Mouse (Mus musculus) kidney, adult 2 months (tissue): Measurements from ENCODE around the gene Fam53b. TPM values are rescaled to one million over a fixed set of nuclear protein-coding genes. Genes with fewer than 3 reads are reported as not detected.
A peak's percentile ranks its signal among the peaks of the same experiment; 100 is the strongest.

Source experiments
- DNase-seq: peaks from one replicate; pipeline ENCODE4 v3.0.0; 2021
- H3K27ac ChIP-seq: fragments of 200-500 bp; 2 replicates; pipeline ENCODE4 v1.5.1; 2012; ENCODE audit warnings: low read depth, low read length, control low read depth, inconsistent platforms; ENCODE audit not compliant: insufficient read depth
- H3K27me3 ChIP-seq: fragments of 200-500 bp; replicated peaks from 2 replicates; pipeline ENCODE4 v1.6.1; 2012; ENCODE audit warnings: mild to moderate bottlenecking, moderate library complexity, low read length, inconsistent platforms; ENCODE audit not compliant: control insufficient read depth, insufficient read depth
- H3K36me3 ChIP-seq: fragments of 200-500 bp; 2 replicates; pipeline ENCODE4 v1.6.1; 2012; ENCODE audit warnings: mild to moderate bottlenecking, moderate library complexity, low read length, inconsistent platforms; ENCODE audit not compliant: control insufficient read depth, insufficient read depth
- H3K4me1 ChIP-seq: fragments of 200-500 bp; 2 replicates; pipeline ENCODE4 v1.6.1; 2011; ENCODE audit warnings: low read length; ENCODE audit not compliant: control insufficient read depth, insufficient read depth
- H3K4me3 ChIP-seq: fragments of 200-500 bp; 2 replicates; pipeline ENCODE4 v1.5.1; 2011; ENCODE audit warnings: mild to moderate bottlenecking, low read depth, low read length, control low read depth; ENCODE audit not compliant: insufficient read depth
- CTCF ChIP-seq: fragments of 200-500 bp; conservative IDR thresholded peaks from 2 replicates; pipeline ENCODE4 v1.5.1; 2011; ENCODE audit warnings: low read depth, mild to moderate bottlenecking, control low read depth, low read length, moderate library complexity, mixed read lengths; ENCODE audit not compliant: insufficient read depth, insufficient read length
- POLR2A ChIP-seq: fragments of 200-500 bp; IDR thresholded peaks from one replicate; pipeline ENCODE4 v1.6.1; 2011; ENCODE audit warnings: low read depth, low read length, control low read depth
- WGBS: fragments of 180-500 bp; shearing (Covaris S2); methylation state at CpG from one replicate; pipeline ENCODE4 v1.1.7; 2018; 5-methylcytosine and 5-hydroxymethylcytosine counted together
- polyA plus RNA-seq: library from polyadenylated mRNA; depleted of rRNA; stranded (reverse); fragments of >200 nt; gene quantifications from 2 replicates; pipeline ENCODE4 v1.2.3, GENCODE M21; 2012

Gene Fam53b
- polyA plus RNA-seq, 1 experiment: 29.3 TPM

DNA sequence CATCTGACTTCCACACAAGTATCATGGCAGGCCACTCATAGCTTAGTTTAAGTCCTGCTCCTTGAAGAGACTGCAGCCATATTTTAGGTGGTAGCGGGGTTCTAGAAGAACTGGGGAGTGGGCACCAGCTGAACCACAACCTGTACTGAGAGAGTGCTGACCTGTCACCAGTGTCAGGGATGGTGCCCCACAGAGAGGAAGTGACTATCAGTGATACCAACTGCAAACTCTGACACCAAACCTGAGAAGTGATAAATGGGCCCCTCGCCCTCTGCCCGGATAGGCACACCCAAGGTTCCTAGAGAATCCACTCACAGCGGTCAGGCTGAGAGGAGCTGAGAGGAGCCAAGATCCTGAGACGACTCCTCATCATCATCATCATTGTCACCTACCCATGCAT lies 8.7 kb downstream of the Fam53b start:
- no peak for TF ChIP-seq POLR2A
- TF ChIP-seq CTCF: no peak
- H3K27ac ChIP-seq: peak overlapping the region; percentile 37; the same call in 1 of the 2 replicates
- DNase-seq: no peak
- peaks cover 80% of the 10 kb centered on the region for H3K4me1 ChIP-seq
- WGBS: 78% methylated on average over 5 of the region's 5 CpGs
- no peak overlapping the region for H3K4me3 ChIP-seq
- H3K36me3 ChIP-seq: no peaks in the 10 kb centered on the region
- no peaks in the 10 kb centered on the region for H3K27me3 ChIP-seq

DNA sequence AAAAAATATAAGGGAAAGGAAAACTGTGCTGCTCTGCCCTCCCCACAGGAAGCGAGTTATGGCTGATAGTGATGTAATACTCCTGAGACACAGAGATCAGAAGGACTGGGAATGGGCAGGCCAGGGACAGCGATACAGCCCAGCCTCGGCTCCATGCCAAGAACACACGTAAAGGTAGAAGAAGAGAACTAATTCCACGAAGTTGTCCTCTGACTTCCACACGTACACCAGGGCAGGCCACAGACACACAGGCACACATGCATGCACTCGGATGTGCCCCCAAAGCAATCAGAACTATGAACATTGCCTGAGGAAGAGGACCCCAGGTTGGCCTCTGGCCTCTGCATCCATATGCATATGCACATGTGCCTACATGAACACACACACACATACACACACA lies 9.2 kb downstream of the Fam53b start:
- peak overlapping the region; percentile 37; the same call in 1 of the 2 replicates for H3K27ac ChIP-seq
- WGBS: 54% methylated on average over 7 of the region's 7 CpGs
- no peak overlapping the region for H3K4me3 ChIP-seq
- peaks cover 81% of the 10 kb centered on the region for H3K4me1 ChIP-seq
- TF ChIP-seq CTCF: no peak
- TF ChIP-seq POLR2A: no peak
- no peaks in the 10 kb centered on the region for H3K36me3 ChIP-seq
- DNase-seq: no peak
- H3K27me3 ChIP-seq: no peaks in the 10 kb centered on the region

DNA sequence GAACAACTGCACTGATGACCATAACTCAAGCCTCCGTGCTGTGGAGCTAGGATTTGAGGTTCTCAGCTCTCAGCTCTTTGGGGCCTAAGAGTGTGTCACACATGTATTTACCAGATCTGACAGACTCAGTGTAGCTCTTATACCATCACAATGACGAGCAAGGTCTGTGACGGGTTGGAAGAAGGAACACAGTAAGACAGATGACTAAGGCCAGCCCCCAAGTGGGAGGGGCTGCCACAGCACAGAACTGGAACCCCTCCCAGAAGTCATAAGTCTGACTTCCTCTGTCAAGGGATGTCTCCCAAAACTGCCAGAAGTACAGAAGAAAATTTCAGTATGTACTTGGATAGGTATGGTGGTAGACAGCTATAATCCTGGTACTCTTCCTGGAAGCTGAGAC lies 9.7 kb downstream of the Fam53b start:
- no peak for TF ChIP-seq POLR2A
- TF ChIP-seq CTCF: no peak
- H3K4me3 ChIP-seq: no peak overlapping the region
- H3K36me3 ChIP-seq: no peaks in the 10 kb centered on the region
- no peaks in the 10 kb centered on the region for H3K27me3 ChIP-seq
- peaks cover 85% of the 10 kb centered on the region for H3K4me1 ChIP-seq
- H3K27ac ChIP-seq: peak overlapping the region; percentile 82
- WGBS: 46% methylated on average over 3 of the region's 3 CpGs
- peak; percentile 62 for DNase-seq

DNA sequence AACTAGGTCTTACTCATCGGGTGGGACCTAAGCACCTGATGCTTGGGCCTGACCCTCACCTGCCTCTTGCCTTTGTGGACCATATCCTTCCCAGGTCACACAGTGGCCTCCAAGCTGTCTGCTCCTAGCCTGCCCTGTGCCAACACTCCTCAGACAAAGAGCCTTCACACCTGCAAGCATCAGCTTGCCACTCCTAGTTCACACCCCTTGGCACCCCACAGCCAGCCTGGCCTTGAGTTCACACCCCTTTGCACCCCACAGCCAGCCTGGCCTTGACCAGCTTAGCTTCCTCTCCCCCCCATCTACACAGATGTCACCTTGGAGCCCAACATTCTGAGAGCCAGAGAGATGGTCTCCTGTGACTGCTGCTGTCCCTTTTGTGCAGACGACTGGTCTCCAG lies 10.3 kb downstream of the Fam53b start:
- Histone ChIP-seq H3K27me3 (no peaks in the 10 kb centered on the region), H3K27ac (peak overlapping the region; percentile 82), H3K36me3 (no peaks in the 10 kb centered on the region), H3K4me1 (peaks cover 81% of the 10 kb centered on the region), H3K4me3 (no peak overlapping the region)
- WGBS: 78% methylated on average over 2 of the region's 2 CpGs
- TF ChIP-seq CTCF (no peak), POLR2A (no peak)
- DNase-seq: no peak

DNA sequence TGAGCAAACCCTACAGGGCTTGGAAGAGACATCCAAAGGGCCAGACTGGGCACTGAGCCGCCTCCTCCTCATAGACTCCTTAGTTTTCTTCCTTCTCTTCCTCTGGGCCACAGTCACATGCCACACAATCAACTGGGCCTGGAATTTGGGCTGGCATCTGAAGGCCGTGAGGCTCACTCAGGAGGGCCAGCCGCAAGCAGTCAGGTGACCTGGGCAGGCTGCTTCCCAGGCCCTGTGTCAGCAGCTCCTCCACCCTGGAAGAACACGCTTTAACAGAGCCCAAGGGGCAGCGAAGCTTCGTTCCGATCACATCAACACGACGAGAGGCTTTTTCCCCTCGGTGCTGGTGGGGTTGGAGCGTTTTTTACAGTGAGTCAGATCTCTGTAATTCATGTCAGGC lies 11.0 kb downstream of the Fam53b start:
- DNase-seq: peak; percentile 65
- TF ChIP-seq POLR2A (no peak), CTCF (no peak)
- peaks cover 78% of the 10 kb centered on the region for H3K4me1 ChIP-seq
- WGBS: 36% methylated on average over 11 of the region's 11 CpGs
- no peaks in the 10 kb centered on the region for H3K27me3 ChIP-seq
- H3K27ac ChIP-seq: peak overlapping the region; percentile 82
- H3K36me3 ChIP-seq: no peaks in the 10 kb centered on the region
- H3K4me3 ChIP-seq: no peak overlapping the region

DNA sequence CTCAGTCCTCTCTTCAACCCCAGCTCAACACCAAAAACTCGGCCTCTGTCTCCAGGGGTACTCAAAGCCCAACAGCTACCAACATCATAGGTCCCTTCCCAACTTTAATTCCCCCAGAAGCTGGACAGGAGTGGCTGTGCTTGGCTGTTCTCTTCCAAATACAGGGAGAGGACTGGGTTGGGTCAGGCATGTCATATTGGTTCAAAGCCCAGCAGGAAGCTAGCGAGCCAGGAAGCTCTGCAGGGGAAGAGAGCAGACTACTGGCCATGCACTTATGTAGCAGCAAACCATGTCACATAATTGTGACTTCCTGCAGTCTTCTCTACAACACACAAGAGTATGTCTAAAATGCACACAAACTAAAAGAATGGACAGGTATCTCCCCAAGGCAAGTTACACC lies 11.6 kb downstream of the Fam53b start:
- peaks cover 74% of the 10 kb centered on the region for H3K4me1 ChIP-seq

DNA sequence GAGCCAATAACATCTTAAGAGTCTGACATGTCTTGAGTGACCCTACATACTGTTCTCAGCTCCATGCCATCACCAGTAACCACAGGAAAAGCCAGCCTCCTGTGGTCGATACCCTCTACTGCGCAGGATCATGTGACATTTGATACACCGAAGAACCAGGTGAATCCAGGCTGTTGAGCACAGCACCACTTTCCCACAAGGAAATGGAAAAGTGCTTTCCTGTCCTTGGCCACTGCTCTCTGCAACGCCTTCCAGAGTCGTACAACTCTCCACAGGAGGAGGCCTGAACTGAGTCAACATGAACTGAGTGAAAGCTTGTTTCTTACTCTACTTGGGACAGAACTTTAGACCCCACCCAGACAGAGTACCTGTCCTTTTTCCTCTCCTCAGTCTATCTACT lies 12.2 kb downstream of the Fam53b start:
- 57% methylated on average over 5 of the region's 5 CpGs for WGBS
- Histone ChIP-seq H3K4me1 (peaks cover 68% of the 10 kb centered on the region), H3K36me3 (no peaks in the 10 kb centered on the region), H3K4me3 (no peak overlapping the region), H3K27me3 (no peaks in the 10 kb centered on the region), H3K27ac (peak overlapping the region; percentile 82)
- DNase-seq: no peak
- TF ChIP-seq CTCF (no peak), POLR2A (no peak)

More for the DNA sequence above, 11.6 kb downstream of the Fam53b start:
- Histone ChIP-seq H3K36me3 (no peaks in the 10 kb centered on the region), H3K4me3 (no peak overlapping the region), H3K27ac (peak overlapping the region; percentile 82), H3K27me3 (no peaks in the 10 kb centered on the region)
- no peak for TF ChIP-seq POLR2A
- TF ChIP-seq CTCF: 0 out of 2 replicates have a peak, but pooled peaks have one; percentile 19
- DNase-seq: peak; percentile 59
- 62% methylated on average over 2 of the region's 2 CpGs for WGBS

DNA sequence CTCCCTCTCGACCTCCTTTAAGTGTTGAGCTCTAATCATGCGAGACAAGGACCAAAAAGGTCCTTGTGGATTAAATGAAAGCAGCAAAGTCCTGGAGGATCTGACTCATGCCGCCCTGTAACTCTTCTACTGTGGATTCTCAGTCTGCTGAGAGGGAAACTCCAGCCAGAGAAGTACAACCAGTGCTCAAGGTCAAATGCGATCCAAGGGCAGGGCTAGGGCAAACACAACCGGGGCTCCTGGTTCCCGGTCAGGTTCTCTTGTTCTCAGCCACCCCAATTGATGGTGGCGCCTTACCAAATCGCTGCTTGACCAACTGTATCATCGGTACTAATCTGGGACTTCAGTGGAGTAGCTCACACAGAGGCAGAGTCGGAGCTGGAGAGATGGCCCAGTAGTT lies 12.8 kb downstream of the Fam53b start:
- Histone ChIP-seq H3K4me1 (peaks cover 62% of the 10 kb centered on the region), H3K27ac (peak overlapping the region; percentile 82), H3K4me3 (no peak overlapping the region), H3K27me3 (no peaks in the 10 kb centered on the region), H3K36me3 (no peaks in the 10 kb centered on the region)
- 50% methylated on average over 10 of the region's 10 CpGs for WGBS
- no peak for TF ChIP-seq POLR2A
- TF ChIP-seq CTCF: no peak
- peak; percentile 76 for DNase-seq
